Mouse (Mus musculus): ENCODE measurements at regions not wholly inside any gene's neighbourhood (a gene's known extent, or its start where the extent isn't known, plus 50 kb on each side); places are given as distances from the start of the nearest gene placed in this dataset.
A peak's percentile ranks its signal among the peaks of the same experiment; 100 is the strongest.

- DNase-seq (no peak), ATAC-seq (no peak)
- Histone ChIP-seq H3K4me1 (ENCODE audit: insufficient read depth) (no peaks in the 10 kb centered on the region), H3K4me3 (ENCODE audit: low read depth, low read length) (no peak overlapping the region), H3K27me3 (ENCODE audit: insufficient read depth, low read length) (no peaks in the 10 kb centered on the region), H3K4me2 (ENCODE audit: low read depth) (no peak overlapping the region), H3K27ac (ENCODE audit: low read depth, low read length) (no peak overlapping the region), H3K9me3 (ENCODE audit: low read length) (no peaks in the 10 kb centered on the region), H3K9ac (no peak overlapping the region), H3K36me3 (ENCODE audit: insufficient read depth) (no peaks in the 10 kb centered on the region)
- no peak for TF ChIP-seq CTCF (IDR thresholded peaks at IDR 0.05; ENCODE audit: low read depth)
- WGBS = 91% methylated on average over 4 of the region's 4 CpGs
These were observed 175.1 kb upstream of the Lrig1 start for GRCm38 (mm10) chr6:94875065-94875464.

- no peaks in the 10 kb centered on the region for H3K9me3 ChIP-seq (ENCODE audit: low read length)
- WGBS = 94% methylated on average over 1 of the region's 1 CpGs
- no peaks in the 10 kb centered on the region for H3K36me3 ChIP-seq (ENCODE audit: insufficient read depth)
- ATAC-seq = no peak
- H3K9ac ChIP-seq = no peak overlapping the region
- TF ChIP-seq CTCF (IDR thresholded peaks at IDR 0.05; ENCODE audit: low read depth) = no peak
- H3K4me2 ChIP-seq (ENCODE audit: low read depth) = no peak overlapping the region
- H3K4me1 ChIP-seq (ENCODE audit: insufficient read depth) = no peaks in the 10 kb centered on the region
- no peak overlapping the region for H3K4me3 ChIP-seq (ENCODE audit: low read depth, low read length)
- no peaks in the 10 kb centered on the region for H3K27me3 ChIP-seq (ENCODE audit: insufficient read depth, low read length)
- no peak overlapping the region for H3K27ac ChIP-seq (ENCODE audit: low read depth, low read length)
- no peak for DNase-seq
These were observed 174.5 kb upstream of the Lrig1 start for GRCm38 (mm10) chr6:94874415-94874814.

GRCm38 (mm10) chr6:94867952-94868351 is 168.0 kb upstream of the Lrig1 start:
- no peak for DNase-seq
- H3K27me3 ChIP-seq (ENCODE audit: insufficient read depth, low read length) = no peaks in the 10 kb centered on the region
- 42% methylated on average over 3 of the region's 3 CpGs for WGBS
- no peak overlapping the region for H3K4me2 ChIP-seq (ENCODE audit: low read depth)
- H3K9ac ChIP-seq = no peak overlapping the region
- no peak overlapping the region for H3K4me3 ChIP-seq (ENCODE audit: low read depth, low read length)
- no peaks in the 10 kb centered on the region for H3K9me3 ChIP-seq (ENCODE audit: low read length)
- no peak overlapping the region for H3K27ac ChIP-seq (ENCODE audit: low read depth, low read length)
- H3K4me1 ChIP-seq (ENCODE audit: insufficient read depth) = no peaks in the 10 kb centered on the region
- H3K36me3 ChIP-seq (ENCODE audit: insufficient read depth) = no peaks in the 10 kb centered on the region
- no peak for TF ChIP-seq CTCF (IDR thresholded peaks at IDR 0.05; ENCODE audit: low read depth)
- 0 out of 2 replicates have a peak, but pooled peaks have one; percentile 23 for ATAC-seq

GRCm38 (mm10) chr6:94865498-94865897 is 165.5 kb upstream of the Lrig1 start:
- ATAC-seq = no peak
- H3K27me3 ChIP-seq (ENCODE audit: insufficient read depth, low read length) = no peaks in the 10 kb centered on the region
- H3K27ac ChIP-seq (ENCODE audit: low read depth, low read length) = no peak overlapping the region
- H3K4me1 ChIP-seq (ENCODE audit: insufficient read depth) = no peaks in the 10 kb centered on the region
- no peak for DNase-seq
- 83% methylated on average over 2 of the region's 2 CpGs for WGBS
- H3K9ac ChIP-seq = no peak overlapping the region
- H3K9me3 ChIP-seq (ENCODE audit: low read length) = no peaks in the 10 kb centered on the region
- TF ChIP-seq CTCF (IDR thresholded peaks at IDR 0.05; ENCODE audit: low read depth) = no peak
- H3K36me3 ChIP-seq (ENCODE audit: insufficient read depth) = no peaks in the 10 kb centered on the region
- no peak overlapping the region for H3K4me3 ChIP-seq (ENCODE audit: low read depth, low read length)
- no peak overlapping the region for H3K4me2 ChIP-seq (ENCODE audit: low read depth)

- no peak for TF ChIP-seq CTCF (IDR thresholded peaks at IDR 0.05; ENCODE audit: low read depth)
- H3K36me3 ChIP-seq (ENCODE audit: insufficient read depth) = no peaks in the 10 kb centered on the region
- no peak overlapping the region for H3K4me3 ChIP-seq (ENCODE audit: low read depth, low read length)
- no peak for ATAC-seq
- H3K27me3 ChIP-seq (ENCODE audit: insufficient read depth, low read length) = no peaks in the 10 kb centered on the region
- WGBS = 82% methylated on average over 5 of the region's 5 CpGs
- H3K4me1 ChIP-seq (ENCODE audit: insufficient read depth) = no peaks in the 10 kb centered on the region
- H3K9me3 ChIP-seq (ENCODE audit: low read length) = no peaks in the 10 kb centered on the region
- H3K9ac ChIP-seq = no peak overlapping the region
- H3K27ac ChIP-seq (ENCODE audit: low read depth, low read length) = no peak overlapping the region
- no peak for DNase-seq
- H3K4me2 ChIP-seq (ENCODE audit: low read depth) = no peak overlapping the region
These were observed 158.2 kb upstream of the Lrig1 start for GRCm38 (mm10) chr6:94858121-94858621.

GRCm38 (mm10) chr6:94850121-94850520 is 150.2 kb upstream of the Lrig1 start:
- no peak for TF ChIP-seq CTCF (IDR thresholded peaks at IDR 0.05; ENCODE audit: low read depth)
- no peak for ATAC-seq

GRCm38 (mm10) chr6:94849533-94849932 is 149.6 kb upstream of the Lrig1 start:
- no peak overlapping the region for H3K9ac ChIP-seq
- no peak for TF ChIP-seq CTCF (IDR thresholded peaks at IDR 0.05; ENCODE audit: low read depth)
- WGBS = 73% methylated on average over 3 of the region's 3 CpGs
- DNase-seq (no peak), ATAC-seq (no peak)
- H3K27me3 ChIP-seq (ENCODE audit: insufficient read depth, low read length) = no peaks in the 10 kb centered on the region
- no peaks in the 10 kb centered on the region for H3K36me3 ChIP-seq (ENCODE audit: insufficient read depth)
- no peak overlapping the region for H3K27ac ChIP-seq (ENCODE audit: low read depth, low read length)
- H3K9me3 ChIP-seq (ENCODE audit: low read length) = no peaks in the 10 kb centered on the region
- H3K4me1 ChIP-seq (ENCODE audit: insufficient read depth) = no peaks in the 10 kb centered on the region
- H3K4me3 ChIP-seq (ENCODE audit: low read depth, low read length) = no peak overlapping the region
- no peak overlapping the region for H3K4me2 ChIP-seq (ENCODE audit: low read depth)

More at GRCm38 (mm10) chr6:94850121-94850520, 150.2 kb upstream of the Lrig1 start:
- Histone ChIP-seq H3K9me3 (ENCODE audit: low read length) (no peaks in the 10 kb centered on the region), H3K4me2 (ENCODE audit: low read depth) (no peak overlapping the region), H3K36me3 (ENCODE audit: insufficient read depth) (no peaks in the 10 kb centered on the region), H3K4me1 (ENCODE audit: insufficient read depth) (no peaks in the 10 kb centered on the region), H3K27ac (ENCODE audit: low read depth, low read length) (no peak overlapping the region), H3K27me3 (ENCODE audit: insufficient read depth, low read length) (no peaks in the 10 kb centered on the region), H3K9ac (no peak overlapping the region), H3K4me3 (ENCODE audit: low read depth, low read length) (no peak overlapping the region)
- WGBS = 62% methylated on average over 5 of the region's 5 CpGs
- no peak for DNase-seq
